Mouse (Mus musculus) gastrocnemius, adult 8-10 months (tissue): Measurements from ENCODE around the gene Gatb. TPM values are rescaled to one million over a fixed set of nuclear protein-coding genes. Genes with fewer than 3 reads are reported as not detected.
"Not testable (repeated sequence)": the region's sequence is repeated elsewhere in the genome, so short reads cannot be mapped to it uniquely, and the experiment has no call there.

Experiments used
- DNase-seq, 2 experiments: peaks; one replicate each; pipeline ENCODE4 v3.0.0; 2022; ENCODE audit warnings: low spot score in 2 of 2
- total RNA-seq, 4 experiments: library from RNA; stranded (reverse); gene quantifications; 2 replicates each; pipeline ENCODE4 v1.2.4; 2022

Gatb gene
- 10 to 100 TPM; 13.6 to 20.4 (median 17.5) TPM for total RNA-seq

- DNase-seq: peak; percentile 97 to 98
Measured at GRCm38 (mm10) chr3:85573864-85574830, at the start of gene Gatb. TSS of gene Gatb (plus strand) at chr3:85574119.

- DNase-seq: no peak
Measured at GRCm38 (mm10) chr3:85530601-85531161, 43.2 kb upstream of the Gatb start.

- no peak for DNase-seq
Measured at GRCm38 (mm10) chr3:85532376-85532775, 41.5 kb upstream of the Gatb start.

- DNase-seq: no peak
Measured at GRCm38 (mm10) chr3:85535042-85535441, 38.9 kb upstream of the Gatb start.

- DNase-seq: no peak
Measured at GRCm38 (mm10) chr3:85535621-85536520, 38.0 kb upstream of the Gatb start.

GRCm38 (mm10) chr3:85542765-85543164 is 31.2 kb upstream of the Gatb start:
- no peak for DNase-seq

GRCm38 (mm10) chr3:85543652-85544051 is 30.3 kb upstream of the Gatb start:
- DNase-seq: no peak

- DNase-seq: no peak
Measured at GRCm38 (mm10) chr3:85550312-85550711, 23.6 kb upstream of the Gatb start.

- DNase-seq: no peak
Measured at GRCm38 (mm10) chr3:85551352-85551751, 22.6 kb upstream of the Gatb start.

GRCm38 (mm10) chr3:85553731-85554277 is 20.1 kb upstream of the Gatb start:
- DNase-seq: no peak

GRCm38 (mm10) chr3:85564603-85565002 is 9.3 kb upstream of the Gatb start:
- DNase-seq: no peak

- peak; percentile 16 to 27 for DNase-seq
Measured at GRCm38 (mm10) chr3:85571276-85571675, 2.6 kb upstream of the Gatb start.

- DNase-seq: not testable (repeated sequence)
Measured at GRCm38 (mm10) chr3:85572502-85572901, 1.4 kb upstream of the Gatb start.

- DNase-seq: no peak
Measured at GRCm38 (mm10) chr3:85573216-85573863, 579 bp upstream of the Gatb start.

- no peak for DNase-seq
Measured at GRCm38 (mm10) chr3:85582726-85583125, 8.8 kb downstream of the Gatb start.

GRCm38 (mm10) chr3:85583194-85583593 is 9.3 kb downstream of the Gatb start:
- DNase-seq: no peak

GRCm38 (mm10) chr3:85584966-85585365 is 11.0 kb downstream of the Gatb start:
- DNase-seq: no peak

- DNase-seq: no peak
Measured at GRCm38 (mm10) chr3:85588701-85589100, 14.8 kb downstream of the Gatb start.

- DNase-seq: no peak
Measured at GRCm38 (mm10) chr3:85590090-85590754, 16.3 kb downstream of the Gatb start.

- no peak for DNase-seq
Measured at GRCm38 (mm10) chr3:85592067-85592466, 18.1 kb downstream of the Gatb start.
